Mouse (Mus musculus) heart, embryonic 13.5 days (tissue): ENCODE measurements around the gene Prss12. TPM values are rescaled to one million over a fixed set of nuclear protein-coding genes. Genes with fewer than 3 reads are reported as not detected.

Experiments
- ATAC-seq: fragments of 200-750 bp; cut with Nextera tagmentation; 2 replicates; pipeline ENCODE4 v1.8.0; 2017; ENCODE audit warnings: moderate TSS enrichment; ENCODE audit not compliant: insufficient number of reproducible peaks, low FRiP score, low TSS enrichment; ENCODE audit errors: extremely low read depth
- H3K27ac ChIP-seq: fragments of 300-500 bp; sonication (generic); replicated peaks from 2 replicates; pipeline ENCODE4 v1.5.1; 2015; ENCODE audit warnings: moderate library complexity, mild to moderate bottlenecking, inconsistent platforms
- H3K27me3 ChIP-seq: fragments of 300-500 bp; sonication (generic); replicated peaks from 2 replicates; pipeline ENCODE4 v1.6.1; 2015; ENCODE audit warnings: mild to moderate bottlenecking, inconsistent platforms
- H3K36me3 ChIP-seq: fragments of 300-500 bp; sonication (generic); 2 replicates; pipeline ENCODE4 v1.6.1; 2015; ENCODE audit warnings: mild to moderate bottlenecking, inconsistent platforms
- H3K4me1 ChIP-seq: fragments of 300-500 bp; sonication (generic); 2 replicates; pipeline ENCODE4 v1.6.1; 2015; ENCODE audit warnings: inconsistent platforms
- H3K4me2 ChIP-seq: fragments of 300-500 bp; sonication (generic); 2 replicates; pipeline ENCODE4 v1.6.1; 2015; ENCODE audit warnings: inconsistent platforms, mild to moderate bottlenecking, moderate library complexity
- H3K4me3 ChIP-seq: fragments of 300-500 bp; sonication (generic); 2 replicates; pipeline ENCODE4 v1.5.1; 2015; ENCODE audit warnings: moderate library complexity, mild to moderate bottlenecking, inconsistent platforms
- H3K9ac ChIP-seq: fragments of 300-500 bp; sonication (generic); 2 replicates; pipeline ENCODE4 v1.6.1; 2015; ENCODE audit warnings: inconsistent platforms, mild to moderate bottlenecking, moderate library complexity
- H3K9me3 ChIP-seq: fragments of 300-500 bp; sonication (generic); 2 replicates; pipeline ENCODE4 v1.6.1; 2016; ENCODE audit warnings: inconsistent platforms
- WGBS: fragments of 180-500 bp; shearing (Covaris S2); methylation state at CpG from one replicate; pipeline ENCODE4 v1.1.7; 2015; ENCODE audit warnings: mixed read lengths; 5-methylcytosine and 5-hydroxymethylcytosine counted together
- polyA plus RNA-seq: library from polyadenylated mRNA; unstranded; fragments of >200 nt; fragmentation: Nextera tagmentation; extraction: Ambion mirVana; gene quantifications from 2 replicates; pipeline ENCODE4 v1.2.1, GENCODE M21; 2015

The Prss12 gene
- polyA plus RNA-seq, 1 experiment from 2014 or later = 3.3 TPM

GRCm38 (mm10) chr3:123543585-123544304 is 97.0 kb downstream of the Prss12 start:
- WGBS = 70% methylated on average over 6 of the region's 6 CpGs
- H3K27me3 ChIP-seq = no peaks in the 10 kb centered on the region

DNA sequence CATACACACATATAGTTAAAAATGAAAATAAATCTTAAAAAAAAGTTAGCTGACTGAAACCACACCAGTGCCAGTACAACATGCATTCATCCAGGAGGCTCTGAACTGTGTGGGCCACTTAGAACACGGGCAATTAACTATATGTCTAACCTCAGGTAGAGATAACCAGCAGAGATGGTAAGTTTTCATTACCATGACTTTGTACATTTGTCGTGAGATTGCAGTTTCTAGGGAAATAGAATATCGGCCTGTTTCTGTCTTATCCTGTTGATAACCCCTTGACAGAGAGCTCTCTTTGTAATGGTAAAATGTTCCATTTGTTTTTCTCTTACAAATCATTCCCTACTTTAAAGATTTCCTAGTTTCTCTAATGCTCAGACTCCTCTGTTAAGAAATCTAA is 103.8 kb downstream of the Prss12 start:
- Histone ChIP-seq H3K9me3 (no peaks in the 10 kb centered on the region), H3K27me3 (no peaks in the 10 kb centered on the region), H3K36me3 (no peaks in the 10 kb centered on the region), H3K4me3 (no peak overlapping the region), H3K4me2 (no peak overlapping the region), H3K4me1 (no peaks in the 10 kb centered on the region), H3K9ac (no peak overlapping the region), H3K27ac (no peak overlapping the region)
- no peak for ATAC-seq
- WGBS = 59% methylated on average over 3 of the region's 3 CpGs

More at GRCm38 (mm10) chr3:123543585-123544304, 97.0 kb downstream of the Prss12 start:
- Histone ChIP-seq H3K4me2 (no peak overlapping the region), H3K27ac (no peak overlapping the region), H3K4me3 (no peak overlapping the region), H3K4me1 (no peaks in the 10 kb centered on the region), H3K36me3 (no peaks in the 10 kb centered on the region), H3K9ac (no peak overlapping the region), H3K9me3 (no peaks in the 10 kb centered on the region)
- ATAC-seq = no peak

DNA sequence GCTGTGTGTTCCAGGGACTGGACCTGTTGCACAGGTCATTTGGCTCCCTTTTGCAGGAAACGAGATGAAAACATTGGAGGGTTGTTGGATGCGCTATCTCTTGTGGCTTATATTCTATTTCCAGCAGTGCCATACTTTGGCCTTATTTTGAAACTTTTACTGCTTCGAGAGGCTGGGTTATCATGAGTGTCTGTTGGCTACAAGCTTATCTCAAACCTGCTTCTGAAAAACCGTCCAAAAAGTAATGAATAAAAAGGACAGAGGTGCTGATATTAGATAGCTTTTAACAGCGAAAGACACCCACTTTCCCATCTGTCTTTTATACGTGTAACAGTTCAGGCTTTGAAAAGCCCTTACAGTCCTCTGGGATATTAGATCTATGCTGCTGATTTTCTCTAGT is 107.2 kb downstream of the Prss12 start:
- no peak overlapping the region for H3K4me3 ChIP-seq
- 50% methylated on average over 6 of the region's 6 CpGs for WGBS
- H3K36me3 ChIP-seq = no peaks in the 10 kb centered on the region
- no peaks in the 10 kb centered on the region for H3K9me3 ChIP-seq
- H3K4me1 ChIP-seq = no peaks in the 10 kb centered on the region
- no peak overlapping the region for H3K9ac ChIP-seq
- H3K27me3 ChIP-seq = no peaks in the 10 kb centered on the region
- H3K4me2 ChIP-seq = no peak overlapping the region
- ATAC-seq = no peak
- no peak overlapping the region for H3K27ac ChIP-seq

DNA sequence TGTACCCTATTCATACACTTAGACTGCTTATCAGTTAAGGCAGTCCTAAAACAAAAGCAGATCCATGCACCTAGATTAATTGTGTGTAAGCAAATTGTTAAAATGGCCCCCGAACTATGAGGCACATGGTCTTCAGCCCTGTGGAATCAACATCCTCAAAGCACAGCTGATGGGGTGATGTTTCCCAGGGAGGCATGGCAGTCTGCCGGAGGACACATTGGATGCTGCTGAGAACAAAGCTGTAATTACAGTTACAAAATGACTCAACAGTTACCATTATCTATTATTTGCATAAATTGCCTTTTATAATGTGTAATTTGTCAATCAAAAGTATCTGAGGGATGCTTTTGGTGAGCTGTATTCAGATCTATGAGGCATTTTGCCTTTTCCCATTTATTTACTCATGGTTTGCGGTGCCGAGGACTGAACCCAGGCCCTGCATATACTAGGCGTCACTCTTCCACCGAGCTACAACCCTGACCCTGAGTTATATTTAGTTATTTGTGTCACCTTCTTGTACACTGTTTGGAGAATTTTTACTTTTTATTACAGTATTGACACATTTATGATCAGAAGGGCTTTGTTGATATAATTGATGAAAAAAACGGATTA is 108.6 kb downstream of the Prss12 start:
- WGBS = 78% methylated on average over 7 of the region's 7 CpGs

More for the DNA sequence above, 108.6 kb downstream of the Prss12 start:
- H3K27me3 ChIP-seq = no peaks in the 10 kb centered on the region
- H3K9ac ChIP-seq = no peak overlapping the region
- no peak for ATAC-seq
- no peaks in the 10 kb centered on the region for H3K36me3 ChIP-seq
- H3K4me3 ChIP-seq = no peak overlapping the region
- H3K4me2 ChIP-seq = no peak overlapping the region
- H3K27ac ChIP-seq = no peak overlapping the region
- H3K4me1 ChIP-seq = no peaks in the 10 kb centered on the region
- no peaks in the 10 kb centered on the region for H3K9me3 ChIP-seq

Other genes starting within 250 kb of the Prss12 start
- gene Synpo2, start 210.8 kb upstream of the Prss12 start, polyA plus RNA-seq = 15.1 and 16.8 TPM in 2 replicates
- gene Sec24d, start 179.5 kb upstream of the Prss12 start, polyA plus RNA-seq = 67.2 and 70.4 TPM in 2 replicates
- gene Mettl14, start 60.8 kb upstream of the Prss12 start, polyA plus RNA-seq = 17.9 and 18.8 TPM in 2 replicates
- gene Ndst3, start 243.9 kb downstream of the Prss12 start, polyA plus RNA-seq = 0.33 and 0.41 TPM in 2 replicates